Mouse (Mus musculus) liver, adult 2 months (tissue): ENCODE results near the gene Gpd2.

ENCODE experiments used
- CTCF ChIP-seq: fragments of 200-500 bp; IDR thresholded peaks from 2 replicates; pipeline ENCODE4 v1.5.1; 2011; ENCODE audit warnings: low read depth, low read length, control low read depth
- POLR2A ChIP-seq: fragments of 200-500 bp; IDR thresholded peaks from 2 replicates; pipeline ENCODE4 v1.6.1; 2011; ENCODE audit warnings: low read length, control low read depth; ENCODE audit not compliant: insufficient read depth; ENCODE audit errors: extremely low read depth

- TF ChIP-seq CTCF (no peak), POLR2A (no peak)
Observed at GRCm38 (mm10) chr2:57268839-57269238, 31.4 kb downstream of the Gpd2 start.
